Mouse (Mus musculus) hindbrain, embryonic 16.5 days (tissue): Measurements from ENCODE around the gene Vps51. TPM values are rescaled to one million over a fixed set of nuclear protein-coding genes. Genes with fewer than 3 reads are reported as not detected.

Experiments
- ATAC-seq: fragments of 200-750 bp; cut with Nextera tagmentation; 2 replicates; pipeline ENCODE4 v1.8.0; 2017; ENCODE audit warnings: moderate TSS enrichment, moderate library complexity
- H3K27ac ChIP-seq: fragments of 300-500 bp; sonication (generic); 2 replicates; pipeline ENCODE4 v1.5.1; 2014; ENCODE audit warnings: low read depth, mild to moderate bottlenecking, control low read depth, low read length, moderate library complexity
- H3K27me3 ChIP-seq: fragments of 300-500 bp; sonication (generic); replicated peaks from 2 replicates; pipeline ENCODE4 v1.6.1; 2014; ENCODE audit warnings: low read length; ENCODE audit not compliant: control insufficient read depth, insufficient read depth
- H3K36me3 ChIP-seq: fragments of 300-500 bp; sonication (generic); 2 replicates; pipeline ENCODE4 v1.6.1; 2014; ENCODE audit warnings: mild to moderate bottlenecking, low read length, moderate library complexity, mixed read lengths; ENCODE audit not compliant: control insufficient read depth, insufficient read depth
- H3K4me1 ChIP-seq: fragments of 300-500 bp; sonication (generic); 2 replicates; pipeline ENCODE4 v1.6.1; 2014; ENCODE audit warnings: low read depth, low read length; ENCODE audit not compliant: control insufficient read depth, insufficient read depth
- H3K4me2 ChIP-seq: fragments of 300-500 bp; sonication (generic); 2 replicates; pipeline ENCODE4 v1.6.1; 2014; ENCODE audit warnings: mild to moderate bottlenecking, low read length, control low read depth, moderate library complexity
- H3K4me3 ChIP-seq: fragments of 300-500 bp; sonication (generic); 2 replicates; pipeline ENCODE4 v1.5.1; 2014; ENCODE audit warnings: mild to moderate bottlenecking, low read length, control low read depth, moderate library complexity
- H3K9ac ChIP-seq: fragments of 300-500 bp; sonication (generic); 2 replicates; pipeline ENCODE4 v1.6.1; 2014; ENCODE audit warnings: low read depth, mild to moderate bottlenecking, control low read depth, low read length, moderate library complexity
- H3K9me3 ChIP-seq: fragments of 300-500 bp; sonication (generic); 2 replicates; pipeline ENCODE4 v1.6.1; 2014; ENCODE audit warnings: mild to moderate bottlenecking, low read length, moderate library complexity; ENCODE audit not compliant: control insufficient read depth
- WGBS: fragments of 180-500 bp; shearing (Covaris S2); extraction: QIAGEN DNeasy Blood & Tissue Kit; methylation state at CpG from one replicate; pipeline ENCODE4 v1.1.7; 2014; 5-methylcytosine and 5-hydroxymethylcytosine counted together
- polyA plus RNA-seq: library from polyadenylated mRNA; unstranded; fragments of >200 nt; fragmentation: Nextera tagmentation; extraction: Ambion mirVana; gene quantifications from 2 replicates; pipeline ENCODE4 v1.2.1, GENCODE M21; 2015

The Vps51 gene
- polyA plus RNA-seq, 1 experiment from 2014 or later, result 91.3 TPM

- WGBS, result 34% methylated on average over 5 of the region's 5 CpGs
- peak overlapping the region; percentile 63 for H3K4me3 ChIP-seq
These were observed 18.5 kb downstream of the Vps51 start for GRCm38 (mm10) chr19:6058513-6058912.

GRCm38 (mm10) chr19:6057313-6058096 lies 19.5 kb downstream of the Vps51 start, which contains the start of the genes Mrpl49 and Fau:
Gene Mrpl49 (minus strand): TSS chr19:6057785.
Gene Fau (plus strand): TSS chr19:6057844.
- H3K27me3 ChIP-seq, result no peaks in the 10 kb centered on the region
- peak; percentile 89 for ATAC-seq
- peak within 1 kb of the TSS; percentile 63 for H3K4me3 ChIP-seq
- under 1% methylated on average over 50 of the region's 63 CpGs for WGBS
- peak within 1 kb of the TSS; percentile 89 for H3K9ac ChIP-seq
- H3K36me3 ChIP-seq, result peaks cover 24% of the 10 kb centered on the region
- H3K27ac ChIP-seq, result peak within 1 kb of the TSS; percentile 80
- peaks cover 28% of the 10 kb centered on the region for H3K4me1 ChIP-seq
- peak within 1 kb of the TSS; percentile 90 for H3K4me2 ChIP-seq
- no peaks in the 10 kb centered on the region for H3K9me3 ChIP-seq

More at GRCm38 (mm10) chr19:6058513-6058912, 18.5 kb downstream of the Vps51 start:
- Histone ChIP-seq H3K9ac (peak overlapping the region; percentile 89), H3K4me1 (peaks cover 34% of the 10 kb centered on the region), H3K27ac (no peak overlapping the region), H3K4me2 (peak overlapping the region; percentile 90), H3K27me3 (no peaks in the 10 kb centered on the region), H3K36me3 (peaks cover 15% of the 10 kb centered on the region), H3K9me3 (no peaks in the 10 kb centered on the region)
- no peak for ATAC-seq

DNA sequence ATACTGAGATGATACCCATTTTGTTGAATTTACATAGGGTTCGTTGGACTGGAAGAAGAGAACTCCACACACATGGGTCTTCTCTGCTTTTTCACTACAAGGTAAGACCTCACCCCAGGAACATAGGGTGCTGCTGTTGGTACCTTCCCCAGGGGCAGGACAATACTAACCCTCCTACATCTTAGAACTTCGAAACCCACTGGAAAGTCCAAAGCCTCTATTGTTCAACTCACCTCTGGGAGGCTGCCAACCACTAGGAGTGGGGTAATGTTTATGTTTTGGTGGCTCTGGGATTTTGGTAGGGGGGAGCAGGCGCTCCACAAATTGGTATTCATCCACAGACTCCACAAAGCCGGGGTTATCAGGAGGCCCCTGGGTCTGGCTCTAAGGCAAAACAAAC lies 20.3 kb downstream of the Vps51 start:
- H3K4me1 ChIP-seq, result peaks cover 20% of the 10 kb centered on the region
- no peaks in the 10 kb centered on the region for H3K27me3 ChIP-seq
- peak overlapping the region; percentile 86 for H3K4me2 ChIP-seq
- 47% methylated on average over 4 of the region's 4 CpGs for WGBS
- peak overlapping the region; percentile 85 for H3K9ac ChIP-seq
- H3K4me3 ChIP-seq, result peak overlapping the region; percentile 63
- H3K36me3 ChIP-seq, result peaks cover 30% of the 10 kb centered on the region
- H3K27ac ChIP-seq, result no peak overlapping the region
- no peak for ATAC-seq
- no peaks in the 10 kb centered on the region for H3K9me3 ChIP-seq

DNA sequence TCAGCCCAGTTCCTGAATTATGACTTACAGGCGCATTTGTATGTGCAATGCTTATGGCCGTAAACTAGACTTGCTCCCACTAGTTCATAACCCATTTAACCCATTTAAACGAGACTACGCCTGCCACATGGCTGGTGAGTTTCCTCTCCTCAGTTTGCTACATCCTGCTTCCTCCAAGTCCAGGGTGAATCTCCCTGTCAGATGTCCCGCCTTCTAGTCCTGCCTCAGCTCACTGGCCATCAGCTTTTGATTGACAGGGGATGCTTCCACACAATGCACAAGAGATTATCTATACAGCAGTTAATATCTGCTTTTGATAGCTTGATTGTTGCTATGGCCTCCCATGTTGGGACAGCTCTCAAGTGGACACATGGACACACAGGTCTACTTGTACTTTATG lies 22.7 kb downstream of the Vps51 start:
- Histone ChIP-seq H3K27ac (no peak overlapping the region), H3K27me3 (no peaks in the 10 kb centered on the region), H3K4me3 (no peak overlapping the region), H3K4me1 (peaks cover 17% of the 10 kb centered on the region), H3K9me3 (no peaks in the 10 kb centered on the region), H3K9ac (no peak overlapping the region), H3K36me3 (peaks cover 51% of the 10 kb centered on the region), H3K4me2 (no peak overlapping the region)
- no peak for ATAC-seq
- 94% methylated on average over 5 of the region's 5 CpGs for WGBS

GRCm38 (mm10) chr19:6052516-6052915 lies 24.5 kb downstream of the Vps51 start:
- Histone ChIP-seq H3K27me3 (no peaks in the 10 kb centered on the region), H3K9ac (no peak overlapping the region), H3K4me3 (no peak overlapping the region), H3K4me1 (peaks cover 24% of the 10 kb centered on the region), H3K36me3 (peaks cover 59% of the 10 kb centered on the region), H3K4me2 (no peak overlapping the region), H3K27ac (no peak overlapping the region), H3K9me3 (no peaks in the 10 kb centered on the region)
- no peak for ATAC-seq
- WGBS, result 86% methylated on average over 7 of the region's 7 CpGs

- H3K4me1 ChIP-seq, result peaks cover 21% of the 10 kb centered on the region
- ATAC-seq, result no peak
- H3K9ac ChIP-seq, result no peak overlapping the region
- WGBS, result 87% methylated on average over 11 of the region's 11 CpGs
- peaks cover 47% of the 10 kb centered on the region for H3K36me3 ChIP-seq
- H3K27me3 ChIP-seq, result no peaks in the 10 kb centered on the region
- no peak overlapping the region for H3K27ac ChIP-seq
- no peak overlapping the region for H3K4me2 ChIP-seq
- H3K9me3 ChIP-seq, result no peaks in the 10 kb centered on the region
- H3K4me3 ChIP-seq, result no peak overlapping the region
These were observed 28.2 kb downstream of the Vps51 start for GRCm38 (mm10) chr19:6048681-6049410.

DNA sequence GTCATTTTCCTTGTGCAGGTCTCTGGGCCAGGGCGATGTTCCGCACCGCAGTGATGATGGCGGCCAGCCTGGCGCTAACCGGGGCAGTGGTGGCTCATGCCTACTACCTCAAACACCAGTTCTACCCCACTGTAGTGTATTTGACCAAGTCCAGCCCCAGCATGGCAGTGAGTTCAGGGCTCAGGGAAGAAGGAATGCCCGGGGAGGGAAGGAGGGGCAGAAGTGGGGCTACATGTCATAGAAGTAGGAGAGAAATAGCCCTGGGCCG lies 29.2 kb downstream of the Vps51 start:
- WGBS, result 92% methylated on average over 8 of the region's 8 CpGs
- Histone ChIP-seq H3K27me3 (no peaks in the 10 kb centered on the region), H3K27ac (no peak overlapping the region)

GRCm38 (mm10) chr19:6047154-6047898 lies 29.7 kb downstream of the Vps51 start:
- Histone ChIP-seq H3K4me2 (peak overlapping the region; percentile 86), H3K27ac (peak overlapping the region; percentile 99), H3K9ac (peak overlapping the region; percentile 91), H3K36me3 (peaks cover 34% of the 10 kb centered on the region), H3K9me3 (no peaks in the 10 kb centered on the region), H3K4me3 (peak overlapping the region; percentile 90), H3K4me1 (peaks cover 21% of the 10 kb centered on the region), H3K27me3 (no peaks in the 10 kb centered on the region)
- peak; percentile 12 for ATAC-seq
- WGBS, result 1% methylated on average over 37 of the region's 44 CpGs

More for the DNA sequence above, 29.2 kb downstream of the Vps51 start:
- peak overlapping the region; percentile 90 for H3K4me3 ChIP-seq
- ATAC-seq, result no peak
- H3K9ac ChIP-seq, result peak overlapping the region; percentile 91
- H3K4me2 ChIP-seq, result peak overlapping the region; percentile 86
- H3K4me1 ChIP-seq, result peaks cover 21% of the 10 kb centered on the region
- no peaks in the 10 kb centered on the region for H3K9me3 ChIP-seq
- peaks cover 39% of the 10 kb centered on the region for H3K36me3 ChIP-seq
